10 mouse cellular contexts compared by ENCODE assay signal in the genomic region with DNA sequence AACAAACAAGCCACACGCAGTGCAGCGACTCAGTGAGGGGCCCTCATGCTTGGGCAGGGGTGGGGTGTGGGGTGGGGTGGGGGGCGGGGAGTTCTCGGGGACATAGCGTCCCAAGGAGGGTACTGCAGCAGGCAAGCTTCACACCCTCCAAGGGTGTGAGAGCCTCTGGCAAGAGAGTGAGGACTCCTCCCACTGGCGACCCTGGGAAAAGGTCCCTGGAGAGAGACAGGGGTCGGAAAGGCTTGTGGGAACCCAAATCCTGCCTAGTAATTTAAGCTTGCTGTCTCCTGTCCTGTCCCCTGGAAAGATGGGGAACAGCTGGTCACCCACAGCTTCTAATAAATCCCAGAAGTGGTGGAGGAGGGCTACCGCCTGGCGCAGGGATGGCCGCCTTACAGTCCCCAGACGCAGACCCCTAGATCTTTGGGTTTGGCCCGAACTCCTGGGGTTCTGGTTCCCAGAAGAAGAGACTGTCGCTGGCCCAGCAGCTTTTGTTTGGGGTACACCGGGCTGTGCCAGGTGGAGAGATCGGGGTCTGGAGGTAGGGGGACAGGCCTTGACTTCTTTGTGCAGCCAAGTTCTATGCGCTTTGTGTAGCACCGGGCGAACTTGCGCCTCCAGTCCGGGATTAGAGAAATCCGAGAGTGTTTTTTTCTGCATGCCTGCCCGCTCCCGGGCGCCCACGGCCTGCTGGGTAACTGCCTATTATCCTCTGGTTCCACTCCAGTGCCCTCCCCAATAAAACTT. TPM values are rescaled to one million over a fixed set of nuclear protein-coding genes. Genes with fewer than 3 reads are reported as not detected.
A peak's percentile ranks its signal among the peaks of the same experiment; 100 is the strongest.
DNase-seq lines count a peak whose midpoint lies in the region; ATAC-seq and TF ChIP-seq lines count a peak whose summit lies in the region.
"Had no signal": no experiment of that assay in that cellular context is flagged by ENCODE, and none has a peak within 500 bp of the region (broad histone marks: within the 10 kb centered on the region; RNA-seq: fewer than 3 reads in every experiment).

No protein-coding gene starts in this region.

- TF ChIP-seq POLR2A in lung, adult 2 months (IDR thresholded peaks at IDR 0.05; ENCODE audit: borderline replicate concordance, extremely low read depth, low read depth, low read length): no peak

- no peak for TF ChIP-seq EP300 in stomach, postnatal 0 days (optimal IDR thresholded peaks at IDR 0.05)

- H3K4me3 ChIP-seq in lung, embryonic 15.5 days: peak overlapping the region; percentile 21
- H3K4me3 ChIP-seq in lung, adult 2 months (replicated peaks; ENCODE audit: extremely low read depth, low read depth, low read length): no peak overlapping the region
- H3K4me3 ChIP-seq in intestine, embryonic 16.5 days (ENCODE audit: low read length): peak overlapping the region; percentile 31
- H3K4me3 ChIP-seq in stomach, postnatal 0 days (ENCODE audit: low read depth, low read length): peak overlapping the region; percentile 21

- ATAC-seq in lung, embryonic 15.5 days (ENCODE audit: borderline replicate concordance, extremely low read depth, low FRiP score, low TSS enrichment): peak; percentile 80; the same call in 1 of the 2 replicates
- ATAC-seq in intestine, embryonic 16.5 days: peak; percentile 72
- ATAC-seq in stomach, postnatal 0 days (ENCODE audit: low FRiP score, low TSS enrichment): peak; percentile 53; the same call in 1 of the 2 replicates

- peak overlapping the region; percentile 49 for H3K4me2 ChIP-seq in lung, embryonic 15.5 days
- peak overlapping the region; percentile 46 for H3K4me2 ChIP-seq in intestine, embryonic 16.5 days (ENCODE audit: low read depth, low read length)
- peak overlapping the region; percentile 43 for H3K4me2 ChIP-seq in stomach, postnatal 0 days (replicated peaks; ENCODE audit: low read depth)

- 1% methylated on average over 25 of the region's 25 CpGs for WGBS in lung, embryonic 15.5 days
- WGBS in lung, adult 2 months: 4% methylated on average over 25 of the region's 25 CpGs
- WGBS in intestine, embryonic 16.5 days: 2% methylated on average over 25 of the region's 25 CpGs
- WGBS in stomach, postnatal 0 days: 4% methylated on average over 25 of the region's 25 CpGs

- no peaks in the 10 kb centered on the region for H3K9me3 ChIP-seq in lung, embryonic 15.5 days
- no peaks in the 10 kb centered on the region for H3K9me3 ChIP-seq in intestine, embryonic 16.5 days (ENCODE audit: control insufficient read depth, low read length)
- no peaks in the 10 kb centered on the region for H3K9me3 ChIP-seq in stomach, postnatal 0 days (ENCODE audit: control insufficient read depth, low read length)

- no peak overlapping the region; the same call in 1 of the 2 replicates for H3K9ac ChIP-seq in lung, embryonic 15.5 days
- peak overlapping the region; percentile 37; the same call in 1 of the 2 replicates for H3K9ac ChIP-seq in intestine, embryonic 16.5 days (ENCODE audit: low read depth, low read length)
- H3K9ac ChIP-seq in stomach, postnatal 0 days (ENCODE audit: low read length): peak overlapping the region; percentile 57
- H3K9ac ChIP-seq: liver, embryonic 14.5 days had no signal

- TF ChIP-seq CTCF in lung, adult 2 months (IDR thresholded peaks at IDR 0.05; ENCODE audit: insufficient read depth, low read length): no peak
- 0 out of 2 replicates have a peak, but pooled peaks have one; percentile 19 for TF ChIP-seq CTCF in stomach, postnatal 0 days (IDR thresholded peaks at IDR 0.05; ENCODE audit: low read depth)

- H3K27me3 ChIP-seq in lung, embryonic 15.5 days: peaks cover 88% of the 10 kb centered on the region
- peaks cover 48% of the 10 kb centered on the region for H3K27me3 ChIP-seq in intestine, embryonic 16.5 days (replicated peaks; ENCODE audit: control insufficient read depth, insufficient read depth, low read length)
- H3K27me3 ChIP-seq in stomach, postnatal 0 days (ENCODE audit: control insufficient read depth, insufficient read depth, low read length): no peaks in the 10 kb centered on the region

- 0 out of 2 replicates have a peak, but pooled peaks cover 9% of the 10 kb centered on the region for H3K4me1 ChIP-seq in lung, embryonic 15.5 days
- no peaks in the 10 kb centered on the region for H3K4me1 ChIP-seq in lung, adult 2 months (ENCODE audit: control insufficient read depth, insufficient read depth, low read length)
- H3K4me1 ChIP-seq in intestine, embryonic 16.5 days (ENCODE audit: control insufficient read depth, insufficient read depth, low read length): peaks cover 8% of the 10 kb centered on the region
- peaks cover 7% of the 10 kb centered on the region for H3K4me1 ChIP-seq in stomach, postnatal 0 days (replicated peaks; ENCODE audit: control insufficient read depth, insufficient read depth)

- no peak overlapping the region for H3K27ac ChIP-seq in lung, embryonic 15.5 days
- peak overlapping the region; percentile 61 for H3K27ac ChIP-seq in intestine, embryonic 16.5 days (ENCODE audit: low read length)
- no peak overlapping the region; the same call in 1 of the 2 replicates for H3K27ac ChIP-seq in stomach, postnatal 0 days (replicated peaks)
- H3K27ac ChIP-seq: liver, embryonic 14.5 days had no signal

- H3K36me3 ChIP-seq in lung, embryonic 15.5 days: no peaks in the 10 kb centered on the region
- H3K36me3 ChIP-seq in intestine, embryonic 16.5 days (ENCODE audit: control insufficient read depth, insufficient read depth, low read length): no peaks in the 10 kb centered on the region
- no peaks in the 10 kb centered on the region for H3K36me3 ChIP-seq in stomach, postnatal 0 days (ENCODE audit: control insufficient read depth, insufficient read depth, low read length)

- DNase-seq in lung, adult 2 months: no peak
- peak; percentile 54 for DNase-seq in lung, postnatal 10 days
- DNase-seq in stomach, postnatal 0 days (ENCODE audit: low spot score): no peak
- DNase-seq in urinary bladder, postnatal 10 days (ENCODE audit: low spot score): no peak
- DNase-seq in ovary, postnatal 36 days (ENCODE audit: low spot score): no peak
- no peak for DNase-seq in thymus, adult 18-20 months

RNA-seq across cellular contexts. Expression of a gene that starts 56.1 kb away (rescaled TPM):
- 0.09 TPM in 1 of 2 replicates, not detected in the other for polyA plus RNA-seq in lung, embryonic 15.5 days (2015; fragmentation: Nextera tagmentation; extraction: Ambion mirVana)
- not detected in 2 replicates for polyA plus RNA-seq in lung, adult 2 months (2012; rRNA removed)
- polyA plus RNA-seq in intestine, embryonic 16.5 days (2015; fragmentation: Nextera tagmentation; extraction: Ambion mirVana): not detected in 2 replicates
- not detected in 2 replicates for polyA plus RNA-seq in stomach, postnatal 0 days (2015; fragmentation: Nextera tagmentation; extraction: Ambion mirVana)
- polyA plus RNA-seq: liver, embryonic 14.5 days; testis, adult 2 months had no signal
